Mouse (Mus musculus) left cerebral cortex, adult 8-10 months (tissue): Measurements from ENCODE around the gene Fam171a1. TPM values are rescaled to one million over a fixed set of nuclear protein-coding genes. Genes with fewer than 3 reads are reported as not detected.
"Not testable (repeated sequence)": the region's sequence is repeated elsewhere in the genome, so short reads cannot be mapped to it uniquely, and the experiment has no call there.

Source experiments
- DNase-seq, 2 experiments: peaks; one replicate each; pipeline ENCODE4 v3.0.0; 2022; ENCODE audit warnings: low spot score in 2 of 2
- total RNA-seq, 4 experiments: library from RNA; stranded (reverse); gene quantifications; 2 replicates each; pipeline ENCODE4 v1.2.4; 2022

Fam171a1 gene
- 10 to 100 TPM; 68.3 to 79.5 (median 69.0) TPM for total RNA-seq

GRCm38 (mm10) chr2:3113866-3114265 is at the start of gene Fam171a1:
Gene Fam171a1, plus strand, starts transcription at chr2:3114224.
- no peak for DNase-seq

GRCm38 (mm10) chr2:3069140-3069539 is 44.9 kb upstream of the Fam171a1 start:
- DNase-seq = no peak

- DNase-seq = not testable (repeated sequence)
Observed at GRCm38 (mm10) chr2:3088361-3088760, 25.7 kb upstream of the Fam171a1 start.

- DNase-seq = no peak
Observed at GRCm38 (mm10) chr2:3089274-3089673, 24.8 kb upstream of the Fam171a1 start.

GRCm38 (mm10) chr2:3096101-3096500 is 17.9 kb upstream of the Fam171a1 start:
- no peak for DNase-seq

- no peak for DNase-seq
Observed at GRCm38 (mm10) chr2:3099971-3100370, 14.1 kb upstream of the Fam171a1 start.

- no peak for DNase-seq
Observed at GRCm38 (mm10) chr2:3101292-3101957, 12.6 kb upstream of the Fam171a1 start.

GRCm38 (mm10) chr2:3102360-3102759 is 11.7 kb upstream of the Fam171a1 start:
- no peak for DNase-seq

- DNase-seq = no peak
Observed at GRCm38 (mm10) chr2:3107471-3107870, 6.6 kb upstream of the Fam171a1 start.

- DNase-seq = no peak
Observed at GRCm38 (mm10) chr2:3108431-3108830, 5.6 kb upstream of the Fam171a1 start.

GRCm38 (mm10) chr2:3108834-3109233 is 5.2 kb upstream of the Fam171a1 start:
- no peak for DNase-seq

GRCm38 (mm10) chr2:3117855-3118202 is 3.8 kb downstream of the Fam171a1 start:
- DNase-seq = no peak

- peak; percentile 83 to 88 for DNase-seq
Observed at GRCm38 (mm10) chr2:3118203-3118941, 4.3 kb downstream of the Fam171a1 start.

- no peak for DNase-seq
Observed at GRCm38 (mm10) chr2:3118969-3119368, 4.9 kb downstream of the Fam171a1 start.

- no peak for DNase-seq
Observed at GRCm38 (mm10) chr2:3119371-3119935, 5.4 kb downstream of the Fam171a1 start.

- no peak for DNase-seq
Observed at GRCm38 (mm10) chr2:3122571-3122970, 8.5 kb downstream of the Fam171a1 start.

- DNase-seq = no peak
Observed at GRCm38 (mm10) chr2:3127256-3127883, 13.3 kb downstream of the Fam171a1 start.

GRCm38 (mm10) chr2:3128344-3128871 is 14.4 kb downstream of the Fam171a1 start:
- DNase-seq = no peak

GRCm38 (mm10) chr2:3128910-3129309 is 14.9 kb downstream of the Fam171a1 start:
- DNase-seq = no peak

- DNase-seq = no peak
Observed at GRCm38 (mm10) chr2:3132473-3132872, 18.4 kb downstream of the Fam171a1 start.

GRCm38 (mm10) chr2:3134580-3135296 is 20.7 kb downstream of the Fam171a1 start:
- no peak for DNase-seq
